Mouse (Mus musculus): ENCODE data around the gene Sp4. TPM values are rescaled to one million over a fixed set of nuclear protein-coding genes. Genes with fewer than 3 reads are reported as not detected.

Sp4 gene
- polyA plus RNA-seq, 1 experiment from 2014 or later: 9.8 TPM

GRCm38 (mm10) chr12:118221182-118221581 lies 80.1 kb downstream of the Sp4 start:
- 43% methylated on average over 3 of the region's 3 CpGs for WGBS
- H3K4me2 ChIP-seq: no peak overlapping the region
- no peak for ATAC-seq (replicated peaks; ENCODE audit: low FRiP score)
- no peaks in the 10 kb centered on the region for H3K9me3 ChIP-seq (ENCODE audit: control insufficient read depth, low read length)
- H3K4me3 ChIP-seq (ENCODE audit: low read depth, low read length): no peak overlapping the region
- no peak for DNase-seq (ENCODE audit: low spot score)
- no peak overlapping the region for H3K9ac ChIP-seq (ENCODE audit: low read depth, low read length)
- no peak overlapping the region for H3K27ac ChIP-seq (ENCODE audit: low read depth, low read length)
- no peaks in the 10 kb centered on the region for H3K4me1 ChIP-seq (replicated peaks; ENCODE audit: control insufficient read depth, insufficient read depth, low read length)
- no peaks in the 10 kb centered on the region for H3K27me3 ChIP-seq (replicated peaks; ENCODE audit: control insufficient read depth, insufficient read depth, low read length)
- no peaks in the 10 kb centered on the region for H3K36me3 ChIP-seq (ENCODE audit: control insufficient read depth, insufficient read depth, low read length)

GRCm38 (mm10) chr12:118220062-118220461 lies 81.2 kb downstream of the Sp4 start:
- Histone ChIP-seq H3K9ac (ENCODE audit: low read depth, low read length) (no peak overlapping the region), H3K4me1 (replicated peaks; ENCODE audit: control insufficient read depth, insufficient read depth, low read length) (no peaks in the 10 kb centered on the region), H3K27ac (ENCODE audit: low read depth, low read length) (no peak overlapping the region), H3K9me3 (ENCODE audit: control insufficient read depth, low read length) (no peaks in the 10 kb centered on the region), H3K27me3 (replicated peaks; ENCODE audit: control insufficient read depth, insufficient read depth, low read length) (no peaks in the 10 kb centered on the region), H3K36me3 (ENCODE audit: control insufficient read depth, insufficient read depth, low read length) (no peaks in the 10 kb centered on the region), H3K4me3 (ENCODE audit: low read depth, low read length) (no peak overlapping the region), H3K4me2 (no peak overlapping the region)
- no peak for DNase-seq (ENCODE audit: low spot score)
- ATAC-seq (replicated peaks; ENCODE audit: low FRiP score): no peak

- no peak overlapping the region for H3K4me2 ChIP-seq
- H3K9me3 ChIP-seq (ENCODE audit: control insufficient read depth, low read length): no peaks in the 10 kb centered on the region
- H3K36me3 ChIP-seq (ENCODE audit: control insufficient read depth, insufficient read depth, low read length): no peaks in the 10 kb centered on the region
- no peak overlapping the region for H3K27ac ChIP-seq (ENCODE audit: low read depth, low read length)
- DNase-seq (ENCODE audit: low spot score): no peak
- no peak overlapping the region for H3K9ac ChIP-seq (ENCODE audit: low read depth, low read length)
- H3K4me3 ChIP-seq (ENCODE audit: low read depth, low read length): no peak overlapping the region
- H3K4me1 ChIP-seq (replicated peaks; ENCODE audit: control insufficient read depth, insufficient read depth, low read length): no peaks in the 10 kb centered on the region
- no peaks in the 10 kb centered on the region for H3K27me3 ChIP-seq (replicated peaks; ENCODE audit: control insufficient read depth, insufficient read depth, low read length)
- ATAC-seq (replicated peaks; ENCODE audit: low FRiP score): no peak
- WGBS: 57% methylated on average over 2 of the region's 2 CpGs
Observed at GRCm38 (mm10) chr12:118212163-118212562, 89.1 kb downstream of the Sp4 start.

GRCm38 (mm10) chr12:118198386-118199093 lies 102.7 kb downstream of the Sp4 start, which contains the start of gene Dnah11:
TSS of gene Dnah11 (minus strand) at chr12:118199043.
- peak within 1 kb of the TSS; percentile 83 for H3K4me2 ChIP-seq
- 1% methylated on average over 47 of the region's 47 CpGs for WGBS
- no peaks in the 10 kb centered on the region for H3K9me3 ChIP-seq (ENCODE audit: control insufficient read depth, low read length)
- peaks cover 38% of the 10 kb centered on the region for H3K27me3 ChIP-seq (replicated peaks; ENCODE audit: control insufficient read depth, insufficient read depth, low read length)
- peak within 1 kb of the TSS; percentile 56 for H3K4me3 ChIP-seq (ENCODE audit: low read depth, low read length)
- peak; percentile 79 for DNase-seq (ENCODE audit: low spot score)
- ATAC-seq (replicated peaks; ENCODE audit: low FRiP score): peak; percentile 94
- no peaks in the 10 kb centered on the region for H3K36me3 ChIP-seq (ENCODE audit: control insufficient read depth, insufficient read depth, low read length)
- no peak within 1 kb of the TSS for H3K27ac ChIP-seq (ENCODE audit: low read depth, low read length)
- H3K4me1 ChIP-seq (replicated peaks; ENCODE audit: control insufficient read depth, insufficient read depth, low read length): peaks cover 3% of the 10 kb centered on the region; the same call in 1 of the 2 replicates
- H3K9ac ChIP-seq (ENCODE audit: low read depth, low read length): no peak within 1 kb of the TSS

GRCm38 (mm10) chr12:118196583-118196982 lies 104.7 kb downstream of the Sp4 start:
- no peak for ATAC-seq (replicated peaks; ENCODE audit: low FRiP score)
- DNase-seq (ENCODE audit: low spot score): no peak
- WGBS: 57% methylated on average over 2 of the region's 2 CpGs

GRCm38 (mm10) chr12:118189535-118189934 lies 111.7 kb downstream of the Sp4 start:
- no peaks in the 10 kb centered on the region; the same call in 1 of the 2 replicates for H3K4me1 ChIP-seq (replicated peaks; ENCODE audit: control insufficient read depth, insufficient read depth, low read length)
- H3K9me3 ChIP-seq (ENCODE audit: control insufficient read depth, low read length): no peaks in the 10 kb centered on the region
- H3K4me2 ChIP-seq: no peak overlapping the region
- no peaks in the 10 kb centered on the region for H3K36me3 ChIP-seq (ENCODE audit: control insufficient read depth, insufficient read depth, low read length)
- no peak overlapping the region for H3K27ac ChIP-seq (ENCODE audit: low read depth, low read length)
- 73% methylated on average over 3 of the region's 3 CpGs for WGBS
- no peak for ATAC-seq (replicated peaks; ENCODE audit: low FRiP score)
- no peak for DNase-seq (ENCODE audit: low spot score)
- no peak overlapping the region for H3K9ac ChIP-seq (ENCODE audit: low read depth, low read length)
- H3K4me3 ChIP-seq (ENCODE audit: low read depth, low read length): no peak overlapping the region
- no peaks in the 10 kb centered on the region for H3K27me3 ChIP-seq (replicated peaks; ENCODE audit: control insufficient read depth, insufficient read depth, low read length)

More at GRCm38 (mm10) chr12:118196583-118196982, 104.7 kb downstream of the Sp4 start:
- H3K4me1 ChIP-seq (replicated peaks; ENCODE audit: control insufficient read depth, insufficient read depth, low read length): peaks cover 3% of the 10 kb centered on the region; the same call in 1 of the 2 replicates
- H3K9me3 ChIP-seq (ENCODE audit: control insufficient read depth, low read length): no peaks in the 10 kb centered on the region
- no peaks in the 10 kb centered on the region for H3K36me3 ChIP-seq (ENCODE audit: control insufficient read depth, insufficient read depth, low read length)
- no peak overlapping the region for H3K9ac ChIP-seq (ENCODE audit: low read depth, low read length)
- peaks cover 38% of the 10 kb centered on the region for H3K27me3 ChIP-seq (replicated peaks; ENCODE audit: control insufficient read depth, insufficient read depth, low read length)
- H3K27ac ChIP-seq (ENCODE audit: low read depth, low read length): no peak overlapping the region
- no peak overlapping the region for H3K4me2 ChIP-seq
- no peak overlapping the region for H3K4me3 ChIP-seq (ENCODE audit: low read depth, low read length)

- H3K4me3 ChIP-seq (ENCODE audit: low read depth, low read length): no peak overlapping the region
- ATAC-seq (replicated peaks; ENCODE audit: low FRiP score) (no peak), DNase-seq (ENCODE audit: low spot score) (no peak)
- 45% methylated on average over 2 of the region's 2 CpGs for whole genome bisulfite sequencing
- no peaks in the 10 kb centered on the region for H3K36me3 ChIP-seq (ENCODE audit: control insufficient read depth, insufficient read depth, low read length)
- H3K4me2 ChIP-seq: no peak overlapping the region
- no peak overlapping the region for H3K9ac ChIP-seq (ENCODE audit: low read depth, low read length)
- no peak overlapping the region for H3K27ac ChIP-seq (ENCODE audit: low read depth, low read length)
- H3K4me1 ChIP-seq (replicated peaks; ENCODE audit: control insufficient read depth, insufficient read depth, low read length): no peaks in the 10 kb centered on the region; the same call in 1 of the 2 replicates
- H3K9me3 ChIP-seq (ENCODE audit: control insufficient read depth, low read length): no peaks in the 10 kb centered on the region
- H3K27me3 ChIP-seq (replicated peaks; ENCODE audit: control insufficient read depth, insufficient read depth, low read length): no peaks in the 10 kb centered on the region
Observed at GRCm38 (mm10) chr12:118187663-118188062, 113.6 kb downstream of the Sp4 start.

- no peak overlapping the region for H3K9ac ChIP-seq (ENCODE audit: low read depth, low read length)
- no peaks in the 10 kb centered on the region for H3K9me3 ChIP-seq (ENCODE audit: control insufficient read depth, low read length)
- ATAC-seq (replicated peaks; ENCODE audit: low FRiP score) (no peak), DNase-seq (ENCODE audit: low spot score) (no peak)
- H3K27ac ChIP-seq (ENCODE audit: low read depth, low read length): no peak overlapping the region
- no peaks in the 10 kb centered on the region; the same call in 1 of the 2 replicates for H3K4me1 ChIP-seq (replicated peaks; ENCODE audit: control insufficient read depth, insufficient read depth, low read length)
- no peak overlapping the region for H3K4me3 ChIP-seq (ENCODE audit: low read depth, low read length)
- no peaks in the 10 kb centered on the region for H3K27me3 ChIP-seq (replicated peaks; ENCODE audit: control insufficient read depth, insufficient read depth, low read length)
- 46% methylated on average over 4 of the region's 4 CpGs for WGBS
- no peak overlapping the region for H3K4me2 ChIP-seq
- H3K36me3 ChIP-seq (ENCODE audit: control insufficient read depth, insufficient read depth, low read length): no peaks in the 10 kb centered on the region
Observed at GRCm38 (mm10) chr12:118186881-118187489, 114.3 kb downstream of the Sp4 start.

Measured in liver, embryonic 11.5 days (tissue).